Mouse (Mus musculus): ENCODE measurements at regions not wholly inside any gene's neighbourhood (a gene's known extent, or its start where the extent isn't known, plus 50 kb on each side); places are given as distances from the start of the nearest gene placed in this dataset.

- TF ChIP-seq POLR2A (IDR thresholded peaks at IDR 0.05; ENCODE audit: insufficient read depth, low read length) (no peak), CTCF (IDR thresholded peaks at IDR 0.05; ENCODE audit: low read depth, low read length) (no peak)
Measured at GRCm38 (mm10) chr3:58072230-58072839, 224.5 kb upstream of the Pfn2 start.

Measured in ES-Bruce4 (cell line).